Mouse (Mus musculus): ENCODE measurements around the gene Ntpcr. TPM values are rescaled to one million over a fixed set of nuclear protein-coding genes. Genes with fewer than 3 reads are reported as not detected.
A peak's percentile ranks its signal among the peaks of the same experiment; 100 is the strongest.

Ntpcr gene
- total RNA-seq, 2 experiments from 2014 or later: 17.2 to 23.3 TPM

DNA sequence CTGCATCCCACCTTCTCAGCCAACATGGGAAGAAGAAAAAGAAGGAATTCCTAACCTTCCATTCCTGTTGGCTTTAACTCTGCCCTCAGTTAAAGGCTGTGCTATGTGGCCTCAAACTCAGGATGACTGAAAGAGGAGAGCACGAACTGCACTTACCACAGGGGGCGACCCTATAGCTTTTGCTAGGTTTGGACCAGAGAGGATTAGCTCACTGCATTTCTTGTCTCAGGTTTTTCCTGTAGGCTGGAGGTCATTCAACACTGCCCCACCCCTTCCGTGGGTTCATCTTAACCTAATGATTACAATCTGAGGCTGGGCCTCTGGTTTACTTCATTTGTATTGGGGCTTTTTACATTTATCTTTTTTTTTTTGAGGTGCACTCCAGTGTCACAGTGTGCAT lies 45.3 kb downstream of the Ntpcr start:
- DNase-seq: no peak

- DNase-seq: no peak
Observed at GRCm38 (mm10) chr8:125776314-125776713, 46.6 kb downstream of the Ntpcr start.

GRCm38 (mm10) chr8:125776800-125777199 lies 47.0 kb downstream of the Ntpcr start:
- peak; percentile 37 to 62 for DNase-seq

GRCm38 (mm10) chr8:125777478-125778164 lies 47.9 kb downstream of the Ntpcr start:
- no peak for DNase-seq

DNA sequence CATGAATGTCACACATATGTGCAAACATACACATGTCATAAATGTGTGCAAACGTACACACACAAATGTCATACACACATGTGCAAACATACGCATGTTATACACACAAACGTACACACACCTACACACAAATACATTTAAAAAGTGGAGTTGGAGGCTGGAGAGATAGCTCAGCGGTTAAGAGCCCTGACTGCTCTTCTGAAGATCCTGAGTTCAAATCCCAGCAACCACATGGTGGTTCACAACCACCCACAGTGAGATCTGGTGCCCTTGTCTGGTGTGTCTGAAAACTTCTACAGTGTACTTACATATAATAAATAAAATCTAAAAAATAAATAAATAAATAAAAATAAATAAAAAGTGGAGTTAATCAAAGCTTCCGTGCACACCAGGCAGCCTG lies 49.2 kb downstream of the Ntpcr start:
- no peak for DNase-seq

DNA sequence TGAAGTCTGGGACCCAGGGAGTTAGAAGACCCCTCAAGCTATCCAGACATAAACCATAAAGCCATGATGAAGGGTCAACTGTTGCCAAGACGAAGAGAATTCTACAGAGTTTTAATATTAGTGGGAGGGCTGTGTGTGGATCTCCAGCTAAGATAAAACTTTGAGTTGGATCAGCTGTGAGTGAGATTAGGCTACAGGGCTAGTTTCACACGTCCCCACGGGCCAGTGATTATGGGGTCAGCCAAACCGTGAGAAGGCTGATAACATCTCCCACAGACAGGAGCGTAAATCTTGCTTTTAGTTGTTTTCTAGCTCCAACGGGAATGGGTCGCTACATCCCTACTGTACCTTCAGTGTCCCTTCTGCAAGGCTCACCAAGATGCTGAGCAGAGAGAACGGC lies 49.9 kb downstream of the Ntpcr start:
- DNase-seq: no peak

- peak; percentile 47 to 50 for DNase-seq
Observed at GRCm38 (mm10) chr8:125782161-125782560, 52.4 kb downstream of the Ntpcr start.

GRCm38 (mm10) chr8:125786886-125787285 lies 57.1 kb downstream of the Ntpcr start:
- DNase-seq: no peak

DNA sequence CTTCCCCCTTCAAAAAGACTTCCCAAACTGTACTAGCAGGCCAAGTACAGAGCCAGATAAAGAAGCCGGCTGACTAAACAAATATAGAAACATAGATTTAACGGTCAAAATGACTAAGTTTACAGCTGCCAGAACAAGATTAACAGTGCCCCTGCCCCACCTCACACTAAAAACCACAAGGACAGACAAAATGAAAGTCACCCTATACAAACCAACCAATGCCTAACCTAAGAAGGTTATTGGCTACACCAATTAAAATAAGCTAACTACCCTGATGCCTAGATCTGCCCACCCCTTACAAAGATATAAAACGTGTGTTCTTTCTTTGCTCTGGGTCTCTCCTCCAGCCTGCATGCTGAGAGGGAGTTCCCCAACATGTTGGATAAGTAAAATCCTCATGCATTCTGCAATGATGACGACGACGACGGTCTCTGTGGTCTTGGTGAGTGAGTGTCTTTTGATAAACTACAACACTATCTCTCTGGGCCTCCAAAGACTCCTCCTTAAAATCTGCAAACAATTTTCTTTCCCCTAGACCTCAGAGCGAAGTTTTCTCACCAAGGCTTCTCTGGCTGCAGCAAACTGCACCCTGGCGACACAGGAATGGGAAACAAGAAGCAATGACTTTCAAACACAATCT lies 63.2 kb downstream of the Ntpcr start:
- DNase-seq: no peak

- no peak for DNase-seq
Observed at GRCm38 (mm10) chr8:125795341-125795740, 65.6 kb downstream of the Ntpcr start.

GRCm38 (mm10) chr8:125796970-125797369 lies 67.2 kb downstream of the Ntpcr start:
- DNase-seq: no peak

Other genes starting within 250 kb of the Ntpcr start
- 10 to 100 TPM; 53.1 to 63.7 TPM for gene Sipa1l2, start 160.2 kb upstream of the Ntpcr start, total RNA-seq (2021)
- gene Map10, start 60.1 kb upstream of the Ntpcr start, total RNA-seq (2021): 1 to 10 TPM; 3.3 to 4.2 TPM
- under 1 TPM; 0.33 to 0.43 TPM for gene Pcnx2, start 168.4 kb downstream of the Ntpcr start, total RNA-seq (2021)
- gene Map3k21, start 180.5 kb downstream of the Ntpcr start, total RNA-seq (2021): 1 to 10 TPM in 1 of 2 experiments, under 1 TPM in 1; 0.70 to 2.7 TPM